Comparison of ENCODE assay signal across 10 mouse cellular contexts in genomic region chr14:30869391-30869801, GRCm38 (mm10). TPM values are rescaled to one million over a fixed set of nuclear protein-coding genes. Genes with fewer than 3 reads are reported as not detected.
DNase-seq lines count a peak whose midpoint lies in the region; ATAC-seq and TF ChIP-seq lines count a peak whose summit lies in the region.
"Had no signal": no experiment of that assay in that cellular context is flagged by ENCODE, and none has a peak within 500 bp of the region (broad histone marks: within the 10 kb centered on the region; RNA-seq: fewer than 3 reads in every experiment).

No protein-coding gene starts in this region.

- peak overlapping the region; percentile 55; the same call in 1 of the 2 replicates for H3K27ac ChIP-seq in cortical plate, adult 2 months (ENCODE audit: insufficient read depth, low read length)
- H3K27ac ChIP-seq in heart, embryonic 15.5 days = peak overlapping the region; percentile 80
- peak overlapping the region; percentile 75 for H3K27ac ChIP-seq in liver, embryonic 16.5 days (ENCODE audit: low read length)

- TF ChIP-seq CTCF in E14TG2a.4 (conservative IDR thresholded peaks at IDR 0.05; ENCODE audit: low read length) = no peak
- no peak for TF ChIP-seq CTCF in cortical plate, adult 2 months (IDR thresholded peaks at IDR 0.05; ENCODE audit: extremely low read depth, insufficient read depth, low read length)

- peak overlapping the region; percentile 42 for H3K4me3 ChIP-seq in E14TG2a.4 (replicated peaks; ENCODE audit: low read length)
- H3K4me3 ChIP-seq in cortical plate, adult 2 months (ENCODE audit: insufficient read depth, low read length) = no peak overlapping the region
- H3K4me3 ChIP-seq in heart, embryonic 15.5 days = no peak overlapping the region
- H3K4me3 ChIP-seq in liver, embryonic 16.5 days (ENCODE audit: low read depth, low read length) = no peak overlapping the region
- H3K4me3 ChIP-seq: myocyte had no signal

- H3K36me3 ChIP-seq in E14TG2a.4 (ENCODE audit: insufficient read depth, low read length) = peaks cover 69% of the 10 kb centered on the region
- H3K36me3 ChIP-seq in heart, embryonic 15.5 days = 0 out of 2 replicates have a peak, but pooled peaks cover 6% of the 10 kb centered on the region
- H3K36me3 ChIP-seq in liver, embryonic 16.5 days (ENCODE audit: control insufficient read depth, insufficient read depth) = peaks cover 2% of the 10 kb centered on the region; the same call in 1 of the 2 replicates

- peaks cover 37% of the 10 kb centered on the region for H3K4me1 ChIP-seq in E14TG2a.4 (replicated peaks; ENCODE audit: low read depth, low read length)
- peaks cover 6% of the 10 kb centered on the region; the same call in 1 of the 2 replicates for H3K4me1 ChIP-seq in cortical plate, adult 2 months (ENCODE audit: control insufficient read depth, insufficient read depth, low read length)
- H3K4me1 ChIP-seq in heart, embryonic 15.5 days (replicated peaks) = peaks cover 31% of the 10 kb centered on the region
- peaks cover 17% of the 10 kb centered on the region for H3K4me1 ChIP-seq in liver, embryonic 16.5 days (ENCODE audit: control insufficient read depth, low read depth, low read length)

- H3K9ac ChIP-seq in heart, embryonic 15.5 days = peak overlapping the region; percentile 24; the same call in 1 of the 2 replicates
- no peak overlapping the region for H3K9ac ChIP-seq in liver, embryonic 16.5 days (ENCODE audit: low read depth, low read length)

- no peak for TF ChIP-seq POLR2A in cortical plate, adult 2 months (IDR thresholded peaks at IDR 0.05; ENCODE audit: extremely low read depth, insufficient read depth, low read length)

- no peak for ATAC-seq in heart, embryonic 15.5 days (replicated peaks; ENCODE audit: insufficient number of reproducible peaks, insufficient read depth, low FRiP score, low read depth)
- peak; percentile 68 for ATAC-seq in liver, embryonic 16.5 days (ENCODE audit: low read depth)

- H3K9me3 ChIP-seq in E14TG2a.4 (ENCODE audit: low read length) = no peaks in the 10 kb centered on the region
- no peaks in the 10 kb centered on the region for H3K9me3 ChIP-seq in heart, embryonic 15.5 days (replicated peaks)
- no peaks in the 10 kb centered on the region for H3K9me3 ChIP-seq in liver, embryonic 16.5 days (replicated peaks; ENCODE audit: control insufficient read depth, low read length)

- H3K4me2 ChIP-seq in heart, embryonic 15.5 days = no peak overlapping the region
- no peak overlapping the region for H3K4me2 ChIP-seq in liver, embryonic 16.5 days (ENCODE audit: low read depth, low read length)

- no peak for DNase-seq in cerebellum, adult 11-12 months
- DNase-seq in cerebellum, postnatal 4 days (ENCODE audit: low spot score in 2 of 2) = no peak
- DNase-seq in cerebellum, postnatal 10 days = no peak
- no peak for DNase-seq in adrenal gland, postnatal 4 days (ENCODE audit: low spot score in 2 of 2)
- DNase-seq: kidney, adult 8-10 months had no signal

- 74% methylated on average over 8 of the region's 8 CpGs for WGBS in heart, embryonic 15.5 days
- 75% methylated on average over 8 of the region's 8 CpGs for WGBS in liver, embryonic 16.5 days (ENCODE audit: insufficient replicate concordance)

- H3K27me3 ChIP-seq in E14TG2a.4 (ENCODE audit: insufficient read depth, low read length) = no peaks in the 10 kb centered on the region
- H3K27me3 ChIP-seq in heart, embryonic 15.5 days = no peaks in the 10 kb centered on the region
- no peaks in the 10 kb centered on the region for H3K27me3 ChIP-seq in liver, embryonic 16.5 days (ENCODE audit: control insufficient read depth, insufficient read depth, low read depth, low read length)

RNA-seq across cellular contexts. Expression of gene Mustn1, which starts 9.6 kb away (rescaled TPM):
- polyA plus RNA-seq in cortical plate, adult 2 months (2012; rRNA removed) = 2.5 and 3.0 TPM in 2 replicates
- 3.9 and 4.3 TPM in 2 replicates for polyA plus RNA-seq in heart, embryonic 15.5 days (2015; fragmentation: Nextera tagmentation; extraction: Ambion mirVana)
- 1.7 and 2.3 TPM in 2 replicates for polyA plus RNA-seq in liver, embryonic 16.5 days (2015; fragmentation: Nextera tagmentation; extraction: Ambion mirVana)
- 10 to 100 TPM in 1 of 2 experiments, 1 to 10 TPM in 1; 3.8 to 12.1 TPM for total RNA-seq in adrenal gland, postnatal 4 days (2021)

RNA-seq across cellular contexts. Expression of gene Itih4, which starts 16.9 kb away (rescaled TPM):
- polyA plus RNA-seq in cortical plate, adult 2 months (2012; rRNA removed) = 0.04 and 0.09 TPM in 2 replicates
- polyA plus RNA-seq in heart, embryonic 15.5 days (2015; fragmentation: Nextera tagmentation; extraction: Ambion mirVana) = 0.52 and 1.5 TPM in 2 replicates
- polyA plus RNA-seq in liver, embryonic 16.5 days (2015; fragmentation: Nextera tagmentation; extraction: Ambion mirVana) = 278 and 305 TPM in 2 replicates
- 100 to 1,000 TPM in 1 of 2 experiments, 1 to 10 TPM in 1; 4.4 to 173 TPM for total RNA-seq in adrenal gland, postnatal 4 days (2021)

RNA-seq across cellular contexts. Expression of gene Tmem110, which starts 44.0 kb away (rescaled TPM):
- polyA plus RNA-seq in cortical plate, adult 2 months (2012; rRNA removed) = 36.5 and 38.4 TPM in 2 replicates
- polyA plus RNA-seq in heart, embryonic 15.5 days (2015; fragmentation: Nextera tagmentation; extraction: Ambion mirVana) = 12.7 and 14.2 TPM in 2 replicates
- 7.7 and 8.1 TPM in 2 replicates for polyA plus RNA-seq in liver, embryonic 16.5 days (2015; fragmentation: Nextera tagmentation; extraction: Ambion mirVana)
- 10 to 100 TPM; 22.2 to 24.4 TPM for total RNA-seq in adrenal gland, postnatal 4 days (2021)

RNA-seq across cellular contexts. Expression of gene Itih3, which starts 54.2 kb away (rescaled TPM):
- polyA plus RNA-seq in cortical plate, adult 2 months (2012; rRNA removed) = 33.1 and 33.5 TPM in 2 replicates
- 1.6 and 3.5 TPM in 2 replicates for polyA plus RNA-seq in heart, embryonic 15.5 days (2015; fragmentation: Nextera tagmentation; extraction: Ambion mirVana)
- polyA plus RNA-seq in liver, embryonic 16.5 days (2015; fragmentation: Nextera tagmentation; extraction: Ambion mirVana) = 687 and 781 TPM in 2 replicates
- 100 to 1,000 TPM in 1 of 2 experiments, 1 to 10 TPM in 1; 4.4 to 139 TPM for total RNA-seq in adrenal gland, postnatal 4 days (2021)

Comparison
In these comparisons a context has a peak if more than half of its experiments do, and no peak if none do; other contexts are left out.
1. RNA of gene Itih4, which starts 16.9 kb away (polyA plus RNA-seq): 278 to 305 TPM in liver, embryonic 16.5 days; 0.52 to 1.5 TPM in heart, embryonic 15.5 days and 0.04 to 0.09 TPM in cortical plate, adult 2 months; every median in the first group is over 100 times any median in the second.
2. Peak in every context shown above with its lines, with median percentiles within 50 percentile points of each other: H3K27ac ChIP-seq.